Mouse (Mus musculus): ENCODE measurements around the gene Kcnh8. TPM values are rescaled to one million over a fixed set of nuclear protein-coding genes. Genes with fewer than 3 reads are reported as not detected.

Gene Kcnh8
- total and polyA plus RNA-seq, 3 experiments, result not detected

GRCm38 (mm10) chr17:52873195-52873594 is 270.7 kb downstream of the Kcnh8 start:
- TF ChIP-seq GABPA (IDR thresholded peaks at IDR 0.05; ENCODE audit: insufficient replicate concordance, low read depth, low read length) (no peak), JUN (IDR thresholded peaks at IDR 0.05; ENCODE audit: insufficient read depth, low read depth, low read length) (no peak), MAZ (IDR thresholded peaks at IDR 0.05; ENCODE audit: low read depth, low read length) (no peak), RAD21 (IDR thresholded peaks at IDR 0.05; ENCODE audit: low read depth, low read length) (no peak), ZKSCAN1 (IDR thresholded peaks at IDR 0.05; ENCODE audit: borderline replicate concordance, low read depth, low read length) (no peak), IRF4 (IDR thresholded peaks at IDR 0.05; ENCODE audit: low read depth, low read length) (no peak), E2F4 (IDR thresholded peaks at IDR 0.05; ENCODE audit: insufficient replicate concordance, low read depth, low read length) (no peak), BHLHE40 (IDR thresholded peaks at IDR 0.05; ENCODE audit: low read depth, low read length) (no peak), PAX5 (IDR thresholded peaks at IDR 0.05; ENCODE audit: low read length) (no peak), MAFK (IDR thresholded peaks at IDR 0.05; ENCODE audit: insufficient replicate concordance, low read length) (no peak), CHD2 (IDR thresholded peaks at IDR 0.05; ENCODE audit: low read length) (no peak), UBTF (IDR thresholded peaks at IDR 0.05; ENCODE audit: low read depth, low read length) (no peak), KAT2A (IDR thresholded peaks at IDR 0.05; ENCODE audit: insufficient replicate concordance, low read length) (no peak), MXI1 (IDR thresholded peaks at IDR 0.05; ENCODE audit: low read depth, low read length) (no peak), USF2 (conservative IDR thresholded peaks at IDR 0.05; ENCODE audit: low read depth, low read length) (no peak), EP300 (IDR thresholded peaks at IDR 0.05; ENCODE audit: low read length) (no peak), ZNF384 (IDR thresholded peaks at IDR 0.05; ENCODE audit: low read depth, low read length) (no peak), RCOR1 (conservative IDR thresholded peaks at IDR 0.05; ENCODE audit: low read depth, low read length) (no peak), USF1 (IDR thresholded peaks at IDR 0.05; ENCODE audit: low read depth, low read length) (no peak)

GRCm38 (mm10) chr17:52878964-52879363 is 276.5 kb downstream of the Kcnh8 start:
- in situ Hi-C loops (cut with MboI; ENCODE audit: low pct_ligation_motif_present, low pct_unique_long_range_greater_than_20kb, low sequenced_read_pairs) (no loop called here), dilution Hi-C loops (cut with MboI; ENCODE audit: extremely low pct_ligation_motif_present, extremely low pct_unique_long_range_greater_than_20kb, low sequenced_read_pairs) (no loop called here)
- H3K27ac ChIP-seq (ENCODE audit: insufficient read depth, low read depth), result no peak overlapping the region
- DNase-seq (ENCODE audit: extremely low read depth), result no peak
- H3K9ac ChIP-seq (ENCODE audit: insufficient read depth, low read depth), result no peak overlapping the region
- H3K79me2 ChIP-seq (replicated peaks; ENCODE audit: control insufficient read depth, extremely low read depth, insufficient read depth, poor library complexity, severe bottlenecking), result no peaks in the 10 kb centered on the region
- H3K4me2 ChIP-seq (ENCODE audit: insufficient read depth, low read depth, poor library complexity, severe bottlenecking), result no peak overlapping the region
- H3K4me1 ChIP-seq (ENCODE audit: control insufficient read depth in 1 of 2, insufficient read depth in 2 of 2), result no peaks in the 10 kb centered on the region
- TF ChIP-seq ZKSCAN1 (IDR thresholded peaks at IDR 0.05; ENCODE audit: borderline replicate concordance, low read depth, low read length), result no peak
- no peak for TF ChIP-seq USF1 (IDR thresholded peaks at IDR 0.05; ENCODE audit: low read depth, low read length)
- no peak for TF ChIP-seq TBP (conservative IDR thresholded peaks at IDR 0.05; ENCODE audit: low read depth, low read length)
- no peak for TF ChIP-seq E2F4 (IDR thresholded peaks at IDR 0.05; ENCODE audit: insufficient replicate concordance, low read depth, low read length)
- TF ChIP-seq HCFC1 (IDR thresholded peaks at IDR 0.05; ENCODE audit: low read depth, low read length), result no peak
- no peak for TF ChIP-seq CHD2 (IDR thresholded peaks at IDR 0.05; ENCODE audit: low read length)
- H3K4me3 ChIP-seq (replicated peaks in 1 of 3; ENCODE audit: low read depth in 2 of 3, low read length in 2 of 3, poor library complexity in 1 of 3), result no peak overlapping the region
- H3K36me3 ChIP-seq (replicated peaks in 1 of 2; ENCODE audit: control insufficient read depth in 1 of 2, insufficient read depth in 1 of 2, low read length in 1 of 2), result no peaks in the 10 kb centered on the region
- peaks cover 36% of the 10 kb centered on the region for H3K9me3 ChIP-seq (replicated peaks; ENCODE audit: low read length)
- no peaks in the 10 kb centered on the region for H3K27me3 ChIP-seq (replicated peaks)

More at GRCm38 (mm10) chr17:52873195-52873594, 270.7 kb downstream of the Kcnh8 start:
- Histone ChIP-seq H3K27ac (ENCODE audit: insufficient read depth, low read depth) (no peak overlapping the region), H3K9ac (ENCODE audit: insufficient read depth, low read depth) (no peak overlapping the region), H3K9me3 (replicated peaks; ENCODE audit: low read length) (peaks cover 30% of the 10 kb centered on the region), H3K79me2 (replicated peaks; ENCODE audit: control insufficient read depth, extremely low read depth, insufficient read depth, poor library complexity, severe bottlenecking) (no peaks in the 10 kb centered on the region), H3K4me3 (replicated peaks in 1 of 3; ENCODE audit: low read depth in 2 of 3, low read length in 2 of 3, poor library complexity in 1 of 3) (no peak overlapping the region), H3K4me2 (ENCODE audit: insufficient read depth, low read depth, poor library complexity, severe bottlenecking) (no peak overlapping the region), H3K27me3 (replicated peaks) (no peaks in the 10 kb centered on the region), H3K4me1 (ENCODE audit: control insufficient read depth in 1 of 2, insufficient read depth in 2 of 2) (no peaks in the 10 kb centered on the region), H3K36me3 (replicated peaks in 1 of 2; ENCODE audit: control insufficient read depth in 1 of 2, insufficient read depth in 1 of 2, low read length in 1 of 2) (no peaks in the 10 kb centered on the region)
- no peak for DNase-seq (ENCODE audit: extremely low read depth)
- dilution Hi-C loops (cut with MboI; ENCODE audit: extremely low pct_ligation_motif_present, extremely low pct_unique_long_range_greater_than_20kb, low sequenced_read_pairs), result no loop called here
- in situ Hi-C loops (cut with MboI; ENCODE audit: low pct_ligation_motif_present, low pct_unique_long_range_greater_than_20kb, low sequenced_read_pairs), result no loop called here
